Mouse (Mus musculus) neural tube, embryonic 12.5 days (tissue): ENCODE results near the gene Ifi35. TPM values are rescaled to one million over a fixed set of nuclear protein-coding genes. Genes with fewer than 3 reads are reported as not detected.

Experiments used
- ATAC-seq: fragments of 200-750 bp; cut with Nextera tagmentation; 2 replicates; pipeline ENCODE4 v1.8.0; 2017; ENCODE audit warnings: low read depth, mild to moderate bottlenecking, moderate TSS enrichment, moderate library complexity; ENCODE audit not compliant: low FRiP score
- H3K27ac ChIP-seq: fragments of 300-500 bp; sonication (generic); 2 replicates; pipeline ENCODE4 v1.5.1; 2016
- H3K27me3 ChIP-seq: fragments of 300-500 bp; sonication (generic); replicated peaks from 2 replicates; pipeline ENCODE4 v1.6.1; 2016; ENCODE audit warnings: mild to moderate bottlenecking
- H3K36me3 ChIP-seq: fragments of 300-500 bp; sonication (generic); 2 replicates; pipeline ENCODE4 v1.6.1; 2016; ENCODE audit warnings: mild to moderate bottlenecking
- H3K4me1 ChIP-seq: fragments of 300-500 bp; sonication (generic); 2 replicates; pipeline ENCODE4 v1.6.1; 2016
- H3K4me2 ChIP-seq: fragments of 300-500 bp; sonication (generic); replicated peaks from 2 replicates; pipeline ENCODE4 v1.6.1; 2016; ENCODE audit warnings: mild to moderate bottlenecking
- H3K4me3 ChIP-seq: fragments of 300-500 bp; sonication (generic); 2 replicates; pipeline ENCODE4 v1.5.1; 2016
- H3K9ac ChIP-seq: fragments of 300-500 bp; sonication (generic); 2 replicates; pipeline ENCODE4 v1.6.1; 2016; ENCODE audit warnings: mild to moderate bottlenecking
- H3K9me3 ChIP-seq: fragments of 300-500 bp; sonication (generic); 2 replicates; pipeline ENCODE4 v1.6.1; 2016; ENCODE audit warnings: mild to moderate bottlenecking
- WGBS: fragments of 180-500 bp; shearing (Covaris S2); methylation state at CpG from one replicate; pipeline ENCODE4 v1.1.7; 2016; 5-methylcytosine and 5-hydroxymethylcytosine counted together
- microRNA-seq: library from miRNA; unstranded; fragments of <30 nt; microRNA quantifications from one replicate; pipeline ENCODE4, GENCODE M21; 2017
- polyA plus RNA-seq: library from polyadenylated mRNA; unstranded; fragments of >200 nt; fragmentation: Nextera tagmentation; extraction: Ambion mirVana; gene quantifications from 2 replicates; pipeline ENCODE4 v1.2.1, GENCODE M21; 2016

Ifi35 gene
- polyA plus RNA-seq, 1 experiment from 2014 or later, result 4.3 TPM

- ATAC-seq, result no peak
- Histone ChIP-seq H3K4me3 (no peak overlapping the region), H3K36me3 (peaks cover 20% of the 10 kb centered on the region), H3K4me2 (no peak overlapping the region), H3K9me3 (no peaks in the 10 kb centered on the region), H3K9ac (no peak overlapping the region), H3K4me1 (no peaks in the 10 kb centered on the region), H3K27ac (no peak overlapping the region), H3K27me3 (no peaks in the 10 kb centered on the region)
- WGBS, result 93% methylated on average over 7 of the region's 7 CpGs
Observed at GRCm38 (mm10) chr11:101507090-101507489, 58.9 kb downstream of the Ifi35 start.

Small RNAs within 50 kb of the gene (microRNA-seq; reads per million reads assigned to microRNA genes)
- gene Mir6929, result not detected

Other genes with a start within 250 kb of the Ifi35 start
- gene Ezh1, start 221.9 kb upstream of the Ifi35 start, polyA plus RNA-seq, result 14.1 and 14.3 TPM in 2 replicates
- 73.4 and 79.4 TPM in 2 replicates for gene Ramp2, start 202.4 kb upstream of the Ifi35 start, polyA plus RNA-seq
- 101 and 103 TPM in 2 replicates for gene Vps25, start 194.7 kb upstream of the Ifi35 start, polyA plus RNA-seq
- 6.2 and 7.5 TPM in 2 replicates for gene Wnk4, start 187.8 kb upstream of the Ifi35 start, polyA plus RNA-seq
- 1.1 and 1.3 TPM in 2 replicates for gene Cntd1, start 169.4 kb upstream of the Ifi35 start, polyA plus RNA-seq
- gene Coa3, start 169.3 kb upstream of the Ifi35 start, polyA plus RNA-seq, result 201 and 213 TPM in 2 replicates
- 168 and 174 TPM in 2 replicates for gene Becn1, start 146.1 kb upstream of the Ifi35 start, polyA plus RNA-seq
- 155 and 168 TPM in 2 replicates for gene Psme3, start 132.2 kb upstream of the Ifi35 start, polyA plus RNA-seq
- 2.5 and 3.0 TPM in 2 replicates for gene Aoc2, start 123.3 kb upstream of the Ifi35 start, polyA plus RNA-seq
- gene Aoc3, start 117.8 kb upstream of the Ifi35 start, polyA plus RNA-seq, result not detected in 2 replicates
- not detected in 2 replicates for gene G6pc, start 80.8 kb upstream of the Ifi35 start, polyA plus RNA-seq
- gene Aarsd1, start 30.8 kb upstream of the Ifi35 start, polyA plus RNA-seq, result 85.3 and 86.4 TPM in 2 replicates
- gene Gm27029, start 23.6 kb upstream of the Ifi35 start, polyA plus RNA-seq, result 6.7 and 10.0 TPM in 2 replicates
- 28.2 and 29.0 TPM in 2 replicates for gene Rundc1, start 23.3 kb upstream of the Ifi35 start, polyA plus RNA-seq
- 3.2 and 4.4 TPM in 2 replicates for gene Ptges3l, start 23.1 kb upstream of the Ifi35 start, polyA plus RNA-seq
- gene Rpl27, start 6.1 kb upstream of the Ifi35 start, polyA plus RNA-seq, result 327 and 346 TPM in 2 replicates
- gene Rnd2, start 16.6 kb downstream of the Ifi35 start, polyA plus RNA-seq, result 84.0 and 99.7 TPM in 2 replicates
- gene Vat1, start 17.8 kb downstream of the Ifi35 start, polyA plus RNA-seq, result 71.6 and 75.1 TPM in 2 replicates
- gene Brca1, start 103.5 kb downstream of the Ifi35 start, polyA plus RNA-seq, result 10.0 TPM in 2 replicates
- 116 and 123 TPM in 2 replicates for gene Nbr1, start 103.7 kb downstream of the Ifi35 start, polyA plus RNA-seq
- gene Tmem106a, start 133.8 kb downstream of the Ifi35 start, polyA plus RNA-seq, result 2.8 TPM in 2 replicates
- gene Gm11634, start 150.8 kb downstream of the Ifi35 start, polyA plus RNA-seq, result not detected in 2 replicates
- gene Rdm1, start 178.8 kb downstream of the Ifi35 start, polyA plus RNA-seq, result 28.3 and 35.0 TPM in 2 replicates
- 23.1 and 24.7 TPM in 2 replicates for gene Arl4d, start 217.1 kb downstream of the Ifi35 start, polyA plus RNA-seq